Mouse (Mus musculus) kidney, postnatal 10 days (tissue): ENCODE measurements around the gene Uggt2.

ENCODE experiments used
- DNase-seq: peaks from one replicate; pipeline ENCODE4 v3.0.0; 2021; ENCODE audit warnings: mixed read lengths

Gene Uggt2

GRCm38 (mm10) chr14:118980358-118980757 lies 118.9 kb downstream of the Uggt2 start:
- no peak for DNase-seq

DNA sequence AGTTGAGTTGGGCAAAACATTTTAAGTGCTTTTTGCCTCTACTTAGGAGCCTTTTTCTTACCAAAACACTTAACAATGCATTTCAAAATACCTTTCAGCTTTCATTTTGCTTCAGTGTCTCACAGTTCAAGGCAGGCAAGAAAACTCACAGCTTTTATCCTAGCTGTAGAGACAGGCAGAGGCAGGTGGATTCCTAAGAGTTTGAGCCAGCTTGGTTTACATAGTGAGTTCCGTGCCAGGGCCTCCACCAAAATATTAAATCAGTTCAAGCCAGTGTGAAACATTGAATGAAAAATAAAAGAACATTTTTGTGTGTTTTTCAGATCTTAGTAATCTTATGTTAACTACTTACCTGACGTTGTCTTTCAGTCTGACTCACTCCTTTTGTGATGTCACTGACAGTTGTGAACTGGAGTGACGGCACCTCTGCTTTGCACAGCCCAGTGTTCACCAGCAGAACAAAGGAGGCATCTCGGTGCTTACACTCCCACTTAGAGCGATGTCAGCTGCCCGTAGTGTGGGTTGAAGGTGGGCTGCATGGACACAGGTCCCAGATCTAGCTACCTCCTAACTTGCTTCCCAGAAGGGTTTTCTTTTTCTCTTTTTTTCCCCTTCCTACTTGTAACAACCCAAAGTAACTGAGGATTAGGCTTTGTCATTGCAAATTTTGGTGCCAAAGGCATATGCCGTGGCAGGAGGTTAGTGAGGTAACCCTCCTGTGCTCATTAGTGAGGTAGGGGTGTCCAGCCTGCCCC lies 119.5 kb downstream of the Uggt2 start:
- no peak for DNase-seq

DNA sequence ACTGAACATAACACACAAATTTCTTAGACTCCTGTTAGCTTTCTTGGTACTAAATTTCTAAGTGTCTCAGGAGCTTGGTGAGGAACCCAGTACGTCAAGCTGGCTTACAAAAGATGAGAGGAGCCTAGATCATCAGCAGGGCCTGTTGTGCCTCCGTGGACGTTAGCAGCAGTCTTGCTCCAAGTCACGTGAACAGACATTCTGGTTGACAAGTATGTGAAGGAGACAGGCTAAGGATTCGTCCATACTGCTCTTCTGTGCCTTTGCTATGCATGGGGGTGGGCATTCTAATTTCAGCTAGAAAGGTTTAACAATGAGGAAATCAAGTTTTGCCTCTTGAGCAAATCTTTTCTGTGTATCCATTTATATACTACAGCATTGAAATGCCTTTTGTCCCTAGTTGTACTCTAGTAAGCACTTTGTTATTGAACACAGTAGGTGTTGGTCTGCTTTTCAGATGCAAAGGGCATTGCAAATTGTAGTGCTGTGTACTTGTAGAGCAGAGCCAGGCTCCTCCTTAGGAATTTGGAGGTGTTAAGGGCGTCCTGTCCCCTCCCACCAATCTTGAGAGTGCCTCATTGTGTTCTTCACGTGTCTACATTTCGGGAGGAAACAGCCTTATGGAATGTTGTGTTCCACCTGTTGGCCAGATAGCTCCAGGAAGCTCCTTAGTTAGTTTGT lies 122.0 kb downstream of the Uggt2 start:
- no peak for DNase-seq

DNA sequence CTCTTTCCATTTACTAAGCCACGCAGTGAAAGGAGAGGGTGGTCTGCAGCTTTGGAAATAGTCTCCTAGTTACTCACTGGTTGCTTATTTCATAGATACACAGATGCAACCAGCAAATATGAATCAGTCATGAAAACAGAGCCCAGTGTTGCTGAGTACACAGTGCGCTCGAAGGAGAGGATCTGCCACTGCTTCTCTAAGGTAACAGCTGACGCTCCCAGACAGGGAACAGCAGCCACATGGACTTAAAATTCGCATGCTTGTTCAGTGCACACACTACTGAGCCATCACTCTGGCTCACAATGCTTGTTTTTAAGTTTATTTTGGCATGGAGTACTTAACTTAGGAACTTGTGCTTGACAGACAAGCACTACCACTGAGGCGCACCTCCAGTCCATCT lies 127.0 kb downstream of the Uggt2 start:
- DNase-seq = no peak

GRCm38 (mm10) chr14:118967646-118968045 lies 131.6 kb downstream of the Uggt2 start:
- no peak for DNase-seq

- DNase-seq = no peak
Measured at GRCm38 (mm10) chr14:118965356-118966000, 133.8 kb downstream of the Uggt2 start.

- DNase-seq = no peak
Measured at GRCm38 (mm10) chr14:118958010-118958409, 141.2 kb downstream of the Uggt2 start.

- DNase-seq = no peak
Measured at GRCm38 (mm10) chr14:118951912-118952583, 147.2 kb downstream of the Uggt2 start.

GRCm38 (mm10) chr14:118948841-118949240 lies 150.4 kb downstream of the Uggt2 start:
- DNase-seq = no peak

DNA sequence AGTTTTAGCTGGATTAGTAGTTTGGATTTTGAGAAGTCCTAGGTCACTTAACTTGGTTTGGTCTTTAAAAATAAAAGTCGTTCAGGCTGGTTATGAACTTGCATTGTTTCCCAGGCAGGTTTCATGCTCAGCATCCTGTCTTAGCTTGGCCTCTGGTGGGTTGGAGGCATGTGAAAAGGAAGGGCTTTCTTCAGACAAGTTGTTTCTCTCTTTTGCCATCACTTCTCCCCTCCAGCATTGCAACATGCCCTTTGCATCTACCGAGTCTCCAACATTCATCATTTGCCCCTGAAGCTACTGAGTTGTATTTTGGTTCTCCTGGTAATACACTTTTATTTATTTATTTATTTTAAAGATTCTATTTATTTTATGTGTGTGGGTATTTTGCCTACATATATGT lies 154.5 kb downstream of the Uggt2 start:
- DNase-seq = no peak

- no peak for DNase-seq
Measured at GRCm38 (mm10) chr14:118942076-118942475, 157.2 kb downstream of the Uggt2 start.

DNA sequence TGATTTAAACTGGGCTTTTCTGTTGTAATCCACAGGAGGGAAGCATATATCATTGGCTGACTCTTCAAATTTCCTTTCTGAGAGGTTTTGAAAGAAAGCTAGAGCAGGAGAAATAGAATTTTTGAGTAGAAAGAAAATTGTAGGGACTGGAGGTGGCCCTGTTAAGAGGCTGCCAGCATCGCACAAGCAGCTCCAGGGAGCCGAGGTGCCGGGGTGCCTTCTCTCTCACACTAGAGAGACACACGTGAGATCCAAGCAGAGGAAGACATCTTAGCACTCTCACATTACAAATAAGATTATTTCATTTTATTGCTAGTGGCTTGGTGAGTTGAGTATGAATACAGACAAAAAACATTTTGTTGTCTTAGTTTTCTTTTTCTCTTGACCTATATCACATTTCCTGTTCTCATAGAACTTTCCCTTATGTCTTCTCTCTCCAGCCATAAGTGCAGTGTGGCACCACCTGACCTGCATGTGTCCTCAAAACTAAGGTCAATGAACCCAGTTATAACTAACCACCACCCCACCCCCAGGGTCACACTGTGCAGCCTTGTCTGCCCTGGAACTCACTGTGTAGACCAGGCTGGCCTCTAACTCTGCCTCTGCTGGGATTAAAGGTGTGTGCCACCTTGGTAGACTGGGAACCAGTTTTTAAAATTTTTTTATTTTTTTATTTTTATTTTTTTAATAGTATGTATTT lies 158.3 kb downstream of the Uggt2 start:
- no peak for DNase-seq

DNA sequence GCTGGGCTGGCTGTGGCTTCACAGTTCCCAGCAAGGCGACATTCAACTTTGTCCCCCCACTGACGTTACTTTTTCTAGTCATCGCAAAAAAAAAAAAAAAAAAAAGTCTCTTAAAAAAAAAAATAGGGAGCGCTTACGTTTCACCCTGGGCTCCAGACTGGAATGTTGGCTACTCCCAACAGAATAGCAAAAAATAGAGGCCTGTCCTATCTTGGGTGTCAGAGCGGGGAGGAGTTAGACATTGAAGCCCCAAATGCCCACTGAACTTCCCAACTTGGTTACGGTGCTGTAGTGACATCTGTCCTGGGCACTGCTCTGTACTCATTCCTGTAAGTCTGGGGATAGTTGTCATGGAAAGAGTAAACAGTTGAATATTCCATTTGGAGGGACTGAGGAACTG lies 160.7 kb downstream of the Uggt2 start:
- DNase-seq = peak; percentile 17

GRCm38 (mm10) chr14:118937533-118938492 lies 161.4 kb downstream of the Uggt2 start, which contains the start of gene Dnajc3:
TSS of gene Dnajc3 (plus strand) at chr14:118937976.
- DNase-seq = peak; percentile 100

GRCm38 (mm10) chr14:118936952-118937351 lies 162.3 kb downstream of the Uggt2 start:
- DNase-seq = no peak

DNA sequence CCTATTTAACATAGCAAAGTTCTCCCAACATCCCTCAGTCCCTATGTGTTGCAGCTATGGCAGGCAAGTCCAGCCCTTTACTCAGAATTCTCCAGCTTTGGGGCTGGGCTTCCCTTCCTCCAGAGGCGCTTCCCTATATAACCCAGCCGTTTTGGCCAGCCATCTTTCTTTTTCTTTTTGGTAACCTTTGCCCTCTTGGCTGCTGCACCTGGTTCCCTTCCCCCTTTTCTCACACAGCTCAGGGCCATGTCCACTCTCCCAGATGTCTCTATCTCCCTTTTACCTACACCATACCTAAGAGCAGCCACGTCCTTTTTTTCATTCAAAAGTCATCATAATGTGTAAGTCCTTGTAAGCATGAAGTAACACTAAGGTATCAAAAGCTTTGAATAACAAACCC lies 163.0 kb downstream of the Uggt2 start:
- DNase-seq = no peak
